Mouse (Mus musculus) brown adipose tissue, adult 24 weeks (tissue): ENCODE measurements around the gene Txk. TPM values are rescaled to one million over a fixed set of nuclear protein-coding genes. Genes with fewer than 3 reads are reported as not detected.
A peak's percentile ranks its signal among the peaks of the same experiment; 100 is the strongest.

Experiments used
- H3K27ac ChIP-seq: fragments of 200-500 bp; replicated peaks from 2 replicates; pipeline ENCODE4 v1.5.1; 2012; ENCODE audit warnings: low read depth, mild to moderate bottlenecking, low read length
- H3K4me1 ChIP-seq: fragments of 200-500 bp; 2 replicates; pipeline ENCODE4 v1.6.1; 2012; ENCODE audit warnings: low read length, mixed read lengths; ENCODE audit not compliant: control insufficient read depth, insufficient read depth, insufficient read length
- H3K4me3 ChIP-seq: fragments of 200-500 bp; 2 replicates; pipeline ENCODE4 v1.5.1; 2012; ENCODE audit warnings: low read depth, mild to moderate bottlenecking, low read length, moderate library complexity; ENCODE audit not compliant: insufficient read depth
- polyA plus RNA-seq: library from polyadenylated mRNA; stranded (reverse); fragments of >200 nt; gene quantifications from 2 replicates; pipeline ENCODE4 v1.2.4, GENCODE M21; 2012; ENCODE audit not compliant: missing spikeins, insufficient read depth, insufficient read length

Gene Txk
- polyA plus RNA-seq, 1 experiment: not detected

DNA sequence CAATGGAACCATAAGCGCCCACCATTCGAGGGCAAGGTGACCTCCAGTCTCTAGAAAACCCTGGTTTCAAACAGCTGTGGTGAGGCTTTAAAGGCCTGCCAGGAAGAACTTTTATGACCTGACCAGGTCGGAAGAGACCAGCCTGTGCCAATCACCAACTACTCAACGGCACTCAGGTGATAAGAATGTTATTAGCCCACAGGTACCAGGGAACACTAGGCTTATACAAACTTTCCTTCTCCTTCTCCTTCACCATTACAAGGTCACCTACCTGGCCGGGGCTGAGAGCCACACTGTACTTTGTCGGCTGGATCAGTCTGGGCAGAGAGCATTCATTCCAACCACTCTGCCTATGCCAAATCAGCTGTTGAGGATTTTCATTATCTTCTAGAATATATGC lies 71.1 kb downstream of the Txk start:
- no peak overlapping the region for H3K27ac ChIP-seq
- no peaks in the 10 kb centered on the region for H3K4me1 ChIP-seq
- H3K4me3 ChIP-seq: no peak overlapping the region

DNA sequence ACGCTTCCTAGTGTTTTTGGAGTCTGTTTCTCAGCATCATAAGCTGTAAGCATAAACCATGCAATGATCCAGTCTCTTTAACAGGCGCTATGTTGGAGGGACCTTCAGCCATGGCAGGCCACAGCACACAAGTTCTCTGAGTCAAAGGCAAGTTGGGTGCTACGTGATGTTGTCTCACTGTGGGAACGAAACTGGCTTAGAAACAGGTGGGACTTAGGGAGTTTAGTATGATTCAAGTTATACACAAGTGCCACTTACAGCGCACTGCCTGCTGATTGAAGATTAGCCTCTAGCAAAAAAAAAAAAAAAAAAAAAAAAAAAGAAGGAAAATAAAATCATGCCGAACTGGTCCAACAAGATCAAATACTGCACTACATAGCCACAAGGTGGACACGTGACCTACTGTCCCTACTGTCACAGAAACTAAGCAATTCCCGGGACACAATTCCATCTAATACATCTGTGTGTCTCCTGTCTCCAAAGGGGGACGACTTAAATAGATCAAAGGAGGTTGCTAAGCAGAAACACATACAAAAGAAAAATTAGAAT lies 77.5 kb downstream of the Txk start:
- Histone ChIP-seq H3K4me1 (no peaks in the 10 kb centered on the region), H3K27ac (no peak overlapping the region), H3K4me3 (no peak overlapping the region)

DNA sequence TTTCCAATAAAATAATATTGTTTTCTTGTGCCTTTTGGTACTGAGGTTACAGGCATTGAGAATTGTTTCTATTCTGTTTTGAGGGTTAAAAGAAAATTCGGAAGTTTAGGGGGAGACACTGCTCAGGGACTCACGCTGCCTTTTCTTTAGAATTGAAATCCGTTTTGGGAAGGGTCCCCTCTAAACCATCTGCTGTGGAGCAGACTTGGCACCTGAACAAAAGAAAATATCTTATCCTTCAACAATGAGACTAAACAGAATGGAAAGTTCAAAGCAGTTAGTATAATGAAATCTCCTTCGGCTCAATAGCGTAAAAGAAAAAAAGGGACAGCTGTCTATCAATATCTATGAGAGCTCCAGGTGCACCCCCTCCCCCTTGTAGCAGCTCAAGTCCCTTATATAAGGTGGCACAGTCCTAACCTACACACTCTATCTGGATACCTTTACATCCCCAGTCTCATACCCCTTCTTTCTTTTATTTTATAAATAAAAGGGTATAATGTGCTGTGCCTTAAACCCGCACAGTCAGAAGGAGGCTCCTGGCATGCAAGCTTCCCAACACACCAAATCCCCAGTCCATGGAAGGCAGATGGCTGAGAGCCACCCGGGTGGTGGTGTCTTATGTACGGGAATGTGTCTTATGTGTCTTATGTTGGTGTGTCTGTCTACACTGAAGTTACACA lies 81.4 kb downstream of the Txk start:
- H3K27ac ChIP-seq: no peak overlapping the region

DNA sequence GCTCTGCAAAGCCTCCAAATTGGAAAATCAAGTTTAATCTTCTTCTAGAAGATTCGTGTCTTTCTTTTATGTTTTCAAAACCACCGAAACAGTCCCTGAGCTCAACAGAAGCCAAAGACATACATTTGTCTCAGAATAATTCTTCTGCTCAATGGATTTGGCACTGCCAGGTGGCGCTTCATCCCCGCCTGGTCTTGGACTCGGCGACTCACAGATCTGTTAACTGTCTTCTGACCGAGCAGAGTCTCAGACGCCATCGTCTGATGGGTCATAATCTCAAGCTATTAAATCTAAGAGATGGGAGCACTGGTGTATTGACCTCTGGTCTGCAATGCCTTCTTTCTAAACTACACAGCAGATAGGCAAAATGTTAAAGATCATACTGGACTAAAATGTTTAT lies 84.2 kb downstream of the Txk start:
- H3K27ac ChIP-seq: no peak overlapping the region
- no peak overlapping the region for H3K4me3 ChIP-seq
- H3K4me1 ChIP-seq: no peaks in the 10 kb centered on the region

More for the DNA sequence above, 81.4 kb downstream of the Txk start:
- no peak overlapping the region for H3K4me3 ChIP-seq
- no peaks in the 10 kb centered on the region for H3K4me1 ChIP-seq

DNA sequence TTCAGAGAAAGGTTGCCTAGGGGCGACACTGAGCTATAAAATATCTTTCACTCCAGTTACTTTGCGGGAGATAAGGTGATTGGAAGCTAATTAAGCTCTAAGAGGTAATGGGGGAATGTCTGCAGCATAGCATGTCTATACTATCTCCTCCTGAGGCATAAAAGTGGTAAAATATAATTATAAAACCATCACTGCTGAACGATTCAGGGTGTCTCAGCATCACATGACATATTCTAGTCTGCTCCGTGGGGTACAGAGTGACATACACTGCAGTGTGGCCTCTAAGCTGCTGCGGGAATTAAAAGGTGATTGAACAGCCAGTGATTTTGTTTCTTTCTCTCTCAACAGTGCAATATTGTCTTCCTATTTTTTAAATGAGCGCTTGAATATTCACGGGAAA lies 86.1 kb downstream of the Txk start:
- Histone ChIP-seq H3K4me1 (no peaks in the 10 kb centered on the region), H3K4me3 (no peak overlapping the region), H3K27ac (no peak overlapping the region)

DNA sequence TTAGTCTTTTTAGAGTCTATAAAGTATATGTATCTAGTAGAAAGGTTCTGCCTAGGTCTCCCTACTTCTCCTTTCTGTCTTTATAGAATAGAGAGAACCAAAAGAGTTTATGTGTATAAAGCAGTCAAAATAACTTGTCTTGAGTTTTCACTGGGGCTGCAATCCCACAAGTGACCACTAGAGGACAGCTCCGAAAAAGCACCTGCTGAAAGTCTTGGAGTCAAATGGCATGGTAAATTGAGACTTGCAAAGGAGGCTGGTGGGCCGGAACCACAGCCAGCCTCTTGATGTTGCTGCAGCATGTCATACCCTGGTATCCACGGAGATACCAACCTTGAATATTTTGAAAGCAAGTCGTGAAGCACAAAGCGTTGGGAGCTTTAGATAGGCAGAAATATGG lies 87.3 kb downstream of the Txk start:
- no peak overlapping the region for H3K4me3 ChIP-seq
- H3K27ac ChIP-seq: no peak overlapping the region
- H3K4me1 ChIP-seq: no peaks in the 10 kb centered on the region

DNA sequence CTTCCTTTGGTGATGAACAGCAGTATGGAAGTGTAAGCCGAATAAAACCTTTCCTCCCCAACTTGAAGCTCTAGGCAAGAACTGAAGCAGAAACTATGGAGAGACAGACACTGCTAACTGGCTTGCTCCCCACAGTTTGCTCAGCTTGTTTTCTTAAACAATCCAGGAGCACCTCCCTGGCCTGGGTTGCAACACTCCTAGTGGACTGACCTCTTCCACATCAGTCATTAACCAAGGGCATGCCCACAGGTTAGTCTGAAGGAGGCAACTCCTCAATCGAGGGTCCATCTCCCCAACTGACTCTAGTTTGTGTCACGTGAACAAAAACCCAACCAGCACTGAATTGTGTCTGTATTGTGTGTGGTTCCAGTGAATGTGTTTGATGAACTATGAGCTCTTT lies 87.7 kb downstream of the Txk start:
- Histone ChIP-seq H3K4me1 (no peaks in the 10 kb centered on the region), H3K27ac (no peak overlapping the region), H3K4me3 (no peak overlapping the region)

DNA sequence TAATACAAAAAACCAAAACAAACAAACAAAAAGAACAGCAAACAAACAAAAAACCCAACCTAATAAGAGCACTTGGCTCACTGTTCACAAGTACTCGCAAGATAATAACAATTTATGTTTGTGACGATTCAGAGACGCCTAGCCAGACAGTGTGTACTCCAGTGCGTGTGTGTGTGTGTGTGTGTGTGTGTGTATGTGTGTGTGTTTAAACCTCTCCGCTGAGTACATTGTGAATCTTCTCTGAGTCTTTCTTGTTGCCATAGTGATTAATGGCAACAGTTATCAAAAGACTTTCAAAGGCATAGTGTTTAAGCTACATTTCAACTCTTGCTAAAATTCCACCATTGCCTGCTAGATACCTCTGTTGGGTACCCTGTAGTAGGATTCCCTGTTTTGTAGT lies 88.5 kb downstream of the Txk start:
- Histone ChIP-seq H3K4me3 (no peak overlapping the region), H3K27ac (no peak overlapping the region), H3K4me1 (no peaks in the 10 kb centered on the region)

DNA sequence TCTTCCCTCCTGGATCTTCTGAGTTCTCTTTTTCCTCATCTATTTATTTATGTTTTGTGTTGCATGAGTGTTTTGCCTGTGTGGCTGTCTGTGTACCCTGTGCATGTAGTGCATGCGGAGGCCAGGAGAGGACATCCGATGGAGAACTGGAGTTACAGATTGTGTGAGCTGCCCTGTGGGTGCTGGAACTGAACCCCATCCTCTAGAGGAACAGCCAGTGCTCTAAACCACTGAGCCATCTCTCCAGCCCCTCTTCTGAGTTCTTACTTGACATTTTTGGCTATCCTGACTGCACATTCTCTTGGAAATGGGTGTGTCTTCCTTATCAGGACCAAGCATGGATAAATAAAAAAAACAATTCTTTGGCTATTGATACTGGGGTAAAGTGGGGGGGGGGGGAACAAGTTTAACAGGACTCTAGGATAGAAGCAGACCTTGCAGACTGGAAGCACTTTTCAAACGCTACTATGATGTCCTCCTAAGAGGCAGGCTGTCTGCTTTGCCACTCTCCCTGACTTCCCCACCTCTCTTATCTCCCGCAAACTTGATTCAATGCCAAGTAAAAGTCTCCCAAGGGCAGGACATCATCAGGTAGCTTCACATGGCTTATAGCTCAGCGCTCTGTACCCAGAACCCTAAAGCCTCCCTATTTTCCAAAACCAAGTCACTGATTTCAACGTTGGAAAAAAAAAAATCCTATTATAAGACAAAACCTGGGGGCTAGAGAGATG lies 91.4 kb downstream of the Txk start:
- no peak overlapping the region for H3K4me3 ChIP-seq
- H3K27ac ChIP-seq: no peak overlapping the region
- H3K4me1 ChIP-seq: no peaks in the 10 kb centered on the region

DNA sequence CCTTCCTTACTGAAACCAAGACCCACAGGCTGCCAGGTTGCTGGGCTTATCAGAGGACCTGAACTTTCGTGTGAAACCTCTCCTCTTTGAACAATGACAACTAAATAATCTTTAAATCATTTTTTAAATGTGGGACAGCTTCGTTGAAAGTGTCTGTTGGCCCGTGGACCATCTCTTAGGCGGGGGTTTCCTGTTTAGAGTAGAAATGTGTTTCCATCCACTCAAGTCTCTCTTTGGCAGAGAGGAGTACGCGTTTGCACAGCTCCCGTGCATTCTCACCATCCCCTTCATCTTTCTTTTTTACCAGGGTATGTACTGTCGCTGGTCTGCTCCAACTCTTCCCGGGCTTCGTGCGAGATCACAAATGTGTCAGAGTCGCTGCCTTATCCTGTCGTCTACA lies 94.2 kb downstream of the Txk start:
- Histone ChIP-seq H3K27ac (no peak overlapping the region), H3K4me1 (no peaks in the 10 kb centered on the region), H3K4me3 (no peak overlapping the region)

DNA sequence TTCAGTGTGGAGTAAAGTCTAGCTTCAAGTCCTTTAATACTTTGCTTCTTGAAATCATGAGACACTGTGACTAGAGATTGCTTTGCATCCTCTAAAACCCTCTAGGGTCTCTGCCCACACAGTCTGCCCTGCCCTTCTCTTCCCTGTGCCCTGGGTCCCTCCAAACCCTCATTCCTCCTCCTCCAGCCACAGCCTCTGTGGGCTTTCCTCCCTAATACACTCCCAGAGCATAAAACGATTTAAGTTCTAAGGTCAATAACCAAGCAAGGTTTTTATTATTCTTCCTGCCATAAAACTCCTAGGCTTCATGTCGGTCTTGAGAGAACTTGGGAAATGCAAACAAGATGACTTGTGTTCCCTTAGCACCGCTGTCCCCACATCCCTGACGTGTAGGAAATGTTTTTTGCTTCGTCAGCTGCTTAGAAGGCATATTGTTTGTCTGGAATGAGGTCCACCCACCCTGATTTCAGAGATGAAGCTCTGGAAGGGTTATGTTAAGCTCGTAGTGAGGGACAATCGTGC lies 96.2 kb downstream of the Txk start:
- H3K4me1 ChIP-seq: no peaks in the 10 kb centered on the region
- no peak overlapping the region for H3K27ac ChIP-seq
- no peak overlapping the region for H3K4me3 ChIP-seq

DNA sequence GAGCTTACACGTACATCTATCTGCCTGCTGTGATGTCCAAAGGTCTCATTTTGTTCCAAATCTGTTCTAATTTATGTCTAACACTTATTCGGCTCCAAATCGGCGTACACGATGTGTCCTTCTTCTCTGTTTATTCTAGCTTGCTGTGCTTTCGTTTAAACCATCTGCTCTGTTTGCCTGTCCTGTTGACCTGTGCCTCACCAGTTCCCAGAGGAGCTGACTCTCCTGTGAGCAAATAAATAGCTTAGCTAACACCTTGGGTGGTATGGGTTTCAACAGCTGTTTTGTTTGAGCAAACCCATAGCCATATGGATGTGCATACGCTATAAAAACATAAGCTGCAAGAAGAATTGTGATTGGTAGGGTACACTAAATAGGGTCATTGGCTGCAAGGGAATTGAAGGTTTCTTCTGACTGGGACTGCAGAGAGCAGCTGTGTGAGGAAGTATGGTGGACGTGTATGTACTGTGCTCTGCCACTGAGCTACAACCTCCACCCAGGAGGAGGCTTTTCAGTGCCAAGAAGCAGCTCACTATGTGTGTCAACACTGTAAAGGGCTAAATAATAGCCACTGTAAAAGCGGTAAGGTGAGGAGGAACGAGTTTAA lies 99.4 kb downstream of the Txk start:
- H3K4me1 ChIP-seq: peaks cover 1% of the 10 kb centered on the region; the same call in 1 of the 2 replicates
- H3K27ac ChIP-seq: no peak overlapping the region
- no peak overlapping the region for H3K4me3 ChIP-seq

DNA sequence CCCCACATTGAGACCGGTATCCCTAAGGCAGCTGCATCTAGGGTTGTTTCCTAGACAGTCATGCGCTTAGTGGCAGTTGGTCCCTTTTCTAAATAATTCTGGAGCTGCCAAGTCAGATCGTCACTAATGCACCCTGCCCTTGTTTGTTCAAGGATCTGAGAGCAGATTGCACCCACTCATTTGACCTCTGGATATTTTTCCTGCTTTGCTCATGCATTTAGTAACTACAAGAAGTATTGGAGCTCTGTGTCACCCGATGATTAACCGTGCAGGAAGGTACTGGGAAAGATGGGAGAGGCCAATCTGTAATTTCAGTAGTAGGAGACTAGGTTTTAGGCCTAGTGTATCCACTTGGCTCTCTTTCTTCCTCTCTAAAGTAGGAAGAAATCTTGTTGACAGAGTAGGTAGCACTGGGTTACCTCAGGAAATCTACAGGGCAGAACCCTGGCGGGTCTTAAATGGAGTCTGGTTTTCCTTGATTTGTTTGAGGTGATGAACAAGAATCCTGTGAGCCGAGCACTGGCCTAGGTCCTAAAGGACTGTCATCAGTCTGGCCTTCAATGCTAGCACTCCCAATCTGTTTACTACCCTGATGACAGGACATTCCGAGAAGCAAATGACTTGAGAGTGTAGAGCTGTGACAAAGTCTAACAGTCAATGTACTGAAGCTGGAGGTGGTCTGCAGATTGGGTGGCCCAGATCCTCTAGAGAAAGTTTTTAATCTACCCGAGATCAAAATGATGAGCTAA lies 103.4 kb downstream of the Txk start:
- Histone ChIP-seq H3K4me3 (no peak overlapping the region), H3K27ac (no peak overlapping the region), H3K4me1 (peaks cover 8% of the 10 kb centered on the region)

DNA sequence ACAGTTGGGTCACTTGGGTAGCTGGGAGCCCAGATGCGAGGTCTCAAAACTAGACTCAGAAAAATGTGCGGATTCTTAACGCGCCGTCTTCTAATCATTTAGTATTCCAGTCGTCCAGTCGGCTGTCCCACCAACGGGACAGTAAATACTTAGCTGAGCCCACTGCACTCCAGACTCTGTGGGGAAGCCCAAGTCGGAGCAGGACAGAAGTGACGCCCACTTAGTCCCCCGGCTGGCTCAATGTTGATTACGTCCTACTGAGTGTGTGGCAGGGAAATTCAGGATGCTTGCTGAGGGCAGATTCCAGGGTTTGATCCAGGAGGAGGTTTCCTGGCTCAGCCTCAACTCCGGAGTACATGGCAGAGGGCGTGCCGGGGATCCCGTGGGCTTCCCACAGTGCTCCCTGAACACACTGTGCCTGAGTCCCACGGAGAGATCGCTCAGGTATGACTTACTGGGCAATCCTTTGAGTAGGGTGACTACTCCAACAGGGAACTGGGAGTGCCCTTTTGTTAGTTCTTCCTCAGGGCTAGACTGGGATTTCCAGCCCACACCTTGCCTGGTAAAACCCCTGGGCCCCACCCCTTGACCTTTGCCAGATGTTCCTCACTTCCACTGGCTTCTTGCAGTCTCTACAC lies 104.5 kb downstream of the Txk start:
- H3K4me1 ChIP-seq: peaks cover 8% of the 10 kb centered on the region
- no peak overlapping the region for H3K27ac ChIP-seq
- peak overlapping the region; percentile 52 for H3K4me3 ChIP-seq
